Mouse (Mus musculus) induced T-regulatory cell, adult 2 months (primary cell): ENCODE measurements around the gene U2af1.
"Not testable (repeated sequence)": the region's sequence is repeated elsewhere in the genome, so short reads cannot be mapped to it uniquely, and the experiment has no call there.

Source experiments
- DNase-seq: peaks from one replicate; pipeline ENCODE4 v3.0.0-alpha.2; 2012; ENCODE audit warnings: low read depth

U2af1 gene

GRCm38 (mm10) chr17:31658468-31659185 lies at the start of gene U2af1:
Gene U2af1, minus strand, starts transcription at chr17:31658892.
- peak; percentile 99 for DNase-seq

- no peak for DNase-seq
These were observed 46.8 kb upstream of the U2af1 start for GRCm38 (mm10) chr17:31705271-31706020.

GRCm38 (mm10) chr17:31703276-31703980 lies 44.7 kb upstream of the U2af1 start:
- DNase-seq: no peak

GRCm38 (mm10) chr17:31698347-31698746 lies 39.7 kb upstream of the U2af1 start:
- DNase-seq: no peak

GRCm38 (mm10) chr17:31695356-31695755 lies 36.7 kb upstream of the U2af1 start:
- not testable (repeated sequence) for DNase-seq

GRCm38 (mm10) chr17:31694949-31695348 lies 36.3 kb upstream of the U2af1 start:
- no peak for DNase-seq

- DNase-seq: no peak
These were observed 35.3 kb upstream of the U2af1 start for GRCm38 (mm10) chr17:31694023-31694376.

GRCm38 (mm10) chr17:31693330-31694022 lies 34.8 kb upstream of the U2af1 start:
- DNase-seq: peak; percentile 92

- DNase-seq: no peak
These were observed 34.2 kb upstream of the U2af1 start for GRCm38 (mm10) chr17:31692918-31693317.

GRCm38 (mm10) chr17:31689606-31690005 lies 30.9 kb upstream of the U2af1 start:
- no peak for DNase-seq

- no peak for DNase-seq
These were observed 29.4 kb upstream of the U2af1 start for GRCm38 (mm10) chr17:31688112-31688511.

- DNase-seq: no peak
These were observed 27.5 kb upstream of the U2af1 start for GRCm38 (mm10) chr17:31686225-31686564.

GRCm38 (mm10) chr17:31685514-31686224 lies 27.0 kb upstream of the U2af1 start:
- peak; percentile 92 for DNase-seq

- no peak for DNase-seq
These were observed 21.8 kb upstream of the U2af1 start for GRCm38 (mm10) chr17:31680450-31680849.

GRCm38 (mm10) chr17:31677507-31677906 lies 18.8 kb upstream of the U2af1 start, which contains the start of gene Cryaa:
Gene Cryaa, plus strand, starts transcription at chr17:31677807.
- DNase-seq: no peak

- DNase-seq: no peak
These were observed 15.7 kb upstream of the U2af1 start for GRCm38 (mm10) chr17:31674426-31674825.

- DNase-seq: no peak
These were observed 13.6 kb upstream of the U2af1 start for GRCm38 (mm10) chr17:31672279-31672678.

GRCm38 (mm10) chr17:31671698-31672097 lies 13.0 kb upstream of the U2af1 start:
- no peak for DNase-seq

- no peak for DNase-seq
These were observed 11.5 kb upstream of the U2af1 start for GRCm38 (mm10) chr17:31670163-31670562.

- no peak for DNase-seq
These were observed 9.6 kb upstream of the U2af1 start for GRCm38 (mm10) chr17:31668306-31668705.

- DNase-seq: peak; percentile 88
These were observed 6.1 kb upstream of the U2af1 start for GRCm38 (mm10) chr17:31664760-31665159.

- peak; percentile 63 for DNase-seq
These were observed 4.2 kb upstream of the U2af1 start for GRCm38 (mm10) chr17:31662855-31663254.
